Mouse (Mus musculus): ENCODE measurements around the gene Tpm4. TPM values are rescaled to one million over a fixed set of nuclear protein-coding genes. Genes with fewer than 3 reads are reported as not detected.

The Tpm4 gene
- polyA plus RNA-seq, 1 experiment from 2014 or later: 849 TPM

DNA sequence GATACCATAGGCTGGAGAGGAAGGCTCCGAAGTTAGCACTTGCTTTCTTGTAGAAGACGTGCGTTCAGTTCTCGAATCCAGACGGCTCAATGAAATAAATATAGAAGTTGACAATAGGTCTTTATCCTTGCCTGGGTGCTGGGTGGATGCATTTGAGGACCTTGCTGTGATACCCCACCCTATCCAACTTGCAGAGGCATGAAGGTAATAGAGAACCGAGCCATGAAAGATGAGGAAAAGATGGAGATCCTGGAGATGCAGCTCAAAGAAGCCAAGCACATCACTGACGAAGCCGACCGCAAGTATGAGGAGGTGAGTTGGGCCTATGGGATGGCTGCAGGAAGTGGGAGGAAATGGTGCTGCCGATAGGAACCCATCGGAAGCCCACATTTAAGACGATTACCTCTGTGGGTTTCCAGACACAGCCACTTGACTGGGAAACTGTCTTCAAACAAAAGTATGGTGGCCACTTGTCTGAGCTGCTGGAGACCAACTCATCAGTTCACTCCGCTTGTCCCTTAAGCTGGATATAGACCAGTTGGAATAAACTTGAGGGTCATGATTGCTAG lies 8.6 kb downstream of the Tpm4 start:
- H3K9ac ChIP-seq: no peak overlapping the region
- DNase-seq: no peak
- H3K4me2 ChIP-seq: no peak overlapping the region
- H3K27me3 ChIP-seq (ENCODE audit: insufficient read depth, low read length): no peaks in the 10 kb centered on the region
- H3K4me1 ChIP-seq (ENCODE audit: insufficient read depth): no peaks in the 10 kb centered on the region
- no peaks in the 10 kb centered on the region for H3K9me3 ChIP-seq (ENCODE audit: low read depth, low read length)
- WGBS: 91% methylated on average over 13 of the region's 13 CpGs
- H3K4me3 ChIP-seq (ENCODE audit: low read depth, low read length): no peak overlapping the region
- H3K36me3 ChIP-seq (ENCODE audit: insufficient read depth): peaks cover 99% of the 10 kb centered on the region
- no peak for TF ChIP-seq CTCF (IDR thresholded peaks at IDR 0.05; ENCODE audit: low read depth)
- no peak for ATAC-seq (ENCODE audit: insufficient read depth)
- H3K27ac ChIP-seq (ENCODE audit: low read depth): no peak overlapping the region

DNA sequence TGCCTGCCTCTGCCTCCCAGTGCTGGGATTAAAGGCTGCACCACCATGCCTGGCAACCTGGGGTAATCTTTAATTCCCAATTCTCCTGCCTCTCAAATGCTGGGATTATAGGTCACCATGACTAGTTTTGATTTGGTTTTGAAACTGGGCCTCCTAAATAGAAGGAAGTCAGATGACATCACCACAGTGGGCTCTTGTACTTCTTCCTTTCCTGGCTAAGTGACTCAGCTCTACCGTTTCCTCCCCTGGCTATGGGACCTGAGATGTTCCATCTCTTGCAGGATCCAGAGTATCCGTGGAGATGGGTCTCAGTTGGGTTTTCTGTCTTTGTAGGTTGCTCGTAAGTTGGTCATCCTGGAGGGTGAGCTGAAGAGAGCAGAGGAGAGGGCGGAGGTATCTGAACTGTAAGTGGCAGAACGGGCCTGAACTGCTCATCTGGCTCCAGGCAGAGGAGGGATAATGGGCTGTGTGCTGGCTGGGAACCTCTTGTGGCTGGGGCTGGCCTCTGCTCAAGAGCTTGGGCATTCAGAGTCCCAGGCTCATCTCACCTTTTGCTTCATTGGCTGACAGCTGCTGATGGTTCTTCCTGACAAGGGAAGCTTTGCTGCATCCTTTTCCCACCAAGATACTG lies 9.7 kb downstream of the Tpm4 start:
- Histone ChIP-seq H3K9ac (no peak overlapping the region), H3K9me3 (ENCODE audit: low read depth, low read length) (no peaks in the 10 kb centered on the region), H3K4me3 (ENCODE audit: low read depth, low read length) (no peak overlapping the region), H3K4me2 (no peak overlapping the region), H3K4me1 (ENCODE audit: insufficient read depth) (no peaks in the 10 kb centered on the region), H3K27me3 (ENCODE audit: insufficient read depth, low read length) (no peaks in the 10 kb centered on the region), H3K27ac (ENCODE audit: low read depth) (no peak overlapping the region), H3K36me3 (ENCODE audit: insufficient read depth) (peaks cover 96% of the 10 kb centered on the region)
- DNase-seq (no peak), ATAC-seq (ENCODE audit: insufficient read depth) (no peak)
- WGBS: 84% methylated on average over 5 of the region's 5 CpGs
- no peak for TF ChIP-seq CTCF (IDR thresholded peaks at IDR 0.05; ENCODE audit: low read depth)

DNA sequence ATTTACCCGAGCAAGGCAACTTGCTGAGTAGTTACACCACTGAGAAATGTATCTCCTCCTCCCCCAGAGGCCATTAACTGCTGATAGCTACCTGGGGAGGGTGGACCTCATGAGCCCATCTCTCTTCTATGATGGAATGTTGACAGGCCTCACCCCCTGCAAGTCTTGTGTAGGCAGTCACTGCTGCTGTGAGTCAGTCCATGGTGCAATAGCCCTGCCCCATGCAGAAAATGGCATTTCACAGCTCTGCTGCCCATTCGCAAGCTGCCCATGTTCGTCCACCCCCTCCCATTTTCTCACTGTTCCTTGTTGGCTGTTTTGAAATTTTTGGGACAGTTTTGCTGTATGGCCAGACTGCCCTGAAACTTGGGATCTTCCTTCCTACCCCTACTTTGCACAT lies 10.7 kb downstream of the Tpm4 start:
- H3K4me2 ChIP-seq: no peak overlapping the region
- TF ChIP-seq CTCF (IDR thresholded peaks at IDR 0.05; ENCODE audit: low read depth): no peak
- H3K27ac ChIP-seq (ENCODE audit: low read depth): no peak overlapping the region
- DNase-seq (no peak), ATAC-seq (ENCODE audit: insufficient read depth) (no peak)
- no peak overlapping the region for H3K9ac ChIP-seq
- no peaks in the 10 kb centered on the region for H3K9me3 ChIP-seq (ENCODE audit: low read depth, low read length)
- peaks cover 95% of the 10 kb centered on the region for H3K36me3 ChIP-seq (ENCODE audit: insufficient read depth)
- H3K27me3 ChIP-seq (ENCODE audit: insufficient read depth, low read length): no peaks in the 10 kb centered on the region
- H3K4me3 ChIP-seq (ENCODE audit: low read depth, low read length): no peak overlapping the region
- WGBS: 80% methylated on average over 3 of the region's 3 CpGs
- H3K4me1 ChIP-seq (ENCODE audit: insufficient read depth): no peaks in the 10 kb centered on the region

DNA sequence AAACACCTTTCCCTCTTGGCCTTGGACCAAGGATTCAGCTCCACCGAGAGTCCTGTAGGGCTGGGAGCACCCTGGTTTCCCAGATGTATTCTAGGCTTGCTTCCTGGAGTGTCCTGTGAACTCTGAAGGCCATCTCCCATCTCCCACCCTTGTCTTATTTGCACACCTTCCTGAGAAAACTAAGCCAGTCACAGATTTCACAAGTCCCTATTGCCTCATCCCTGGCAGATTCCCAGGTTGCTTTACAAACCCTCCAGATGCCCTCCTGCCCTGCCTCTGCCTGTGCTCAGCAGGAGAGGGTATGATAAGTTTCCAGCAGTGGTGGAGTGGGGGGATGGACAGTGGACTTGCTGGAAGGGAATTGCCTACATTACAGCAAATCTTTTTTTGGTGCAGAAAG lies 11.3 kb downstream of the Tpm4 start:
- no peak overlapping the region for H3K9ac ChIP-seq
- H3K36me3 ChIP-seq (ENCODE audit: insufficient read depth): peaks cover 93% of the 10 kb centered on the region
- DNase-seq (no peak), ATAC-seq (ENCODE audit: insufficient read depth) (no peak)
- H3K4me2 ChIP-seq: no peak overlapping the region
- no peak overlapping the region for H3K27ac ChIP-seq (ENCODE audit: low read depth)
- H3K4me3 ChIP-seq (ENCODE audit: low read depth, low read length): no peak overlapping the region
- H3K4me1 ChIP-seq (ENCODE audit: insufficient read depth): no peaks in the 10 kb centered on the region
- H3K9me3 ChIP-seq (ENCODE audit: low read depth, low read length): no peaks in the 10 kb centered on the region
- no peaks in the 10 kb centered on the region for H3K27me3 ChIP-seq (ENCODE audit: insufficient read depth, low read length)
- 84% methylated on average over 1 of the region's 1 CpGs for WGBS
- TF ChIP-seq CTCF (IDR thresholded peaks at IDR 0.05; ENCODE audit: low read depth): no peak

DNA sequence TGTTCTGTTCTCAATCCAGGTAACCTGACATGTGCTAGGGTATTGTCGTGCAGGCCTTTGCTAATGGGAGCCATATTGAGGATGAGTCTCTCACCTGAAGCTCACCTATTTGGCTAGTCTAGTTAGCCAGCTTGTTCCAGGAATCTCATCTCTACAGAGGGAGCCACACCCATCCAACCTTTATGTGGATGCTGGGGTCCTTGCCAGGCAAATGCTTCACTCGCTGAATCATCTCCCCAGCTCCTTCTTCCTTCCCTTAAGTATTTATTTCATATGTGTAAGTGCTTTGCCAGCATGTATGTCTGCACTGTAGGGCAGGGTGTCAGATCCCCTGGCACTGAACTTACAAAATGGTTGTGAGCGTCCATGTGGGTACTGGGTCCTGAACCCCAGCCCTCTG lies 11.8 kb downstream of the Tpm4 start:
- Histone ChIP-seq H3K4me3 (ENCODE audit: low read depth, low read length) (no peak overlapping the region), H3K4me1 (ENCODE audit: insufficient read depth) (no peaks in the 10 kb centered on the region), H3K27ac (ENCODE audit: low read depth) (no peak overlapping the region), H3K4me2 (no peak overlapping the region), H3K36me3 (ENCODE audit: insufficient read depth) (peaks cover 93% of the 10 kb centered on the region), H3K9ac (no peak overlapping the region), H3K9me3 (ENCODE audit: low read depth, low read length) (no peaks in the 10 kb centered on the region), H3K27me3 (ENCODE audit: insufficient read depth, low read length) (no peaks in the 10 kb centered on the region)
- TF ChIP-seq CTCF (IDR thresholded peaks at IDR 0.05; ENCODE audit: low read depth): no peak
- 89% methylated on average over 3 of the region's 3 CpGs for WGBS
- ATAC-seq (ENCODE audit: insufficient read depth): no peak
- DNase-seq: no peak

DNA sequence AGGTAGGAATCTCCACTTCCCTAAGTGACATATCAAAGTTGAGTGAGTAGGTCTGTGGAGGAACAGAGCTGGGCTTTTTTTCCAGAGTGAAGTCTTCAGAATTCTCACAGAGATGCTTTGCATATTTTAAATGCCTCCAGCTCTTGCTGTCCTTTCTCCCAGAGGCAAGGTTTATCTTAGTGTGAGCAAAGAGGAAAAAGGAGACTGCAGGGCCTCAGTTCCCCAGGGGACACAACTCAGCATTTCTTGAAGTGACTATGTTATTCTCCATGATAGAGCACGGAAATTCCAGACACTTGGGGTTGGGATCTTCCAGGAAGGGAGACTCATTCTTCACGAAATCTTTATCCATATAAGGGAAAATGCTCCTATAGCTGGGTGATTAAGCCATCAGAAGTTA lies 12.5 kb downstream of the Tpm4 start:
- H3K9me3 ChIP-seq (ENCODE audit: low read depth, low read length): no peaks in the 10 kb centered on the region
- H3K9ac ChIP-seq: no peak overlapping the region
- H3K4me3 ChIP-seq (ENCODE audit: low read depth, low read length): no peak overlapping the region
- no peak for ATAC-seq (ENCODE audit: insufficient read depth)
- no peak overlapping the region for H3K4me2 ChIP-seq
- H3K4me1 ChIP-seq (ENCODE audit: insufficient read depth): no peaks in the 10 kb centered on the region
- no peak for DNase-seq
- H3K36me3 ChIP-seq (ENCODE audit: insufficient read depth): peaks cover 93% of the 10 kb centered on the region
- H3K27me3 ChIP-seq (ENCODE audit: insufficient read depth, low read length): no peaks in the 10 kb centered on the region
- no peak overlapping the region for H3K27ac ChIP-seq (ENCODE audit: low read depth)
- no peak for TF ChIP-seq CTCF (IDR thresholded peaks at IDR 0.05; ENCODE audit: low read depth)
- WGBS: 59% methylated on average over 2 of the region's 2 CpGs

DNA sequence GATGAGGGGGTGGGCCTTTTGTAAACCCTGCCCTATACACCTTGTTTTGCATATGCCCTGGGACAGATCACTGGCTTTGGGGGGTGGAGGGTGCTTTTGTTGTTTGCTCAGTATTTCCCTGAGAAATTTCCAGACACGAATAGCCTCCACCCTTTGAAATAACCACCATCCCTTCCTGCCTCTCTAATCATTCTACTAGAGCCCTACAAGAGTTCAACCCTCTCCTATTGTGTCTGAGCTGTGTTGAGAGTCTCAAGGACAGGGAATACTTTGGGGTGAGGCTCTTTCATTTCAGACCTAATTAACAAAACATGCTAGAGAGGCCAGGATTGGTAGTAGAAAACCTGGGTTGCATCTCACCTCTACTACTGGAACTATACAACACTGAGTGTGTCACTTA lies 14.3 kb downstream of the Tpm4 start:
- Histone ChIP-seq H3K36me3 (ENCODE audit: insufficient read depth) (peaks cover 90% of the 10 kb centered on the region), H3K4me3 (ENCODE audit: low read depth, low read length) (no peak overlapping the region), H3K9ac (no peak overlapping the region), H3K4me2 (no peak overlapping the region), H3K27ac (ENCODE audit: low read depth) (no peak overlapping the region), H3K27me3 (ENCODE audit: insufficient read depth, low read length) (no peaks in the 10 kb centered on the region), H3K9me3 (ENCODE audit: low read depth, low read length) (no peaks in the 10 kb centered on the region), H3K4me1 (ENCODE audit: insufficient read depth) (no peaks in the 10 kb centered on the region)
- ATAC-seq (ENCODE audit: insufficient read depth) (no peak), DNase-seq (no peak)
- TF ChIP-seq CTCF (IDR thresholded peaks at IDR 0.05; ENCODE audit: low read depth): no peak
- WGBS: 83% methylated on average over 1 of the region's 1 CpGs

Measured in lung, embryonic 14.5 days (tissue).